Mouse (Mus musculus) CH12.LX (cell line): ENCODE results near the gene Magi2.

Source experiments
- ELF1 ChIP-seq: IDR thresholded peaks from 2 replicates; pipeline ENCODE4 v1.6.1; 2014; ENCODE audit warnings: low read depth, mild to moderate bottlenecking, inconsistent platforms, low read length, improper control_type of control experiment
- MEF2A ChIP-seq: IDR thresholded peaks from 2 replicates; pipeline ENCODE4 v1.6.1; 2014; ENCODE audit warnings: low read depth, mild to moderate bottlenecking, inconsistent platforms, low read length, improper control_type of control experiment, borderline replicate concordance
- POLR2A ChIP-seq: IDR thresholded peaks from 2 replicates; pipeline ENCODE4 v1.6.1; 2011; ENCODE audit warnings: low read depth, mild to moderate bottlenecking, improper control_type of control experiment, low read length

DNA sequence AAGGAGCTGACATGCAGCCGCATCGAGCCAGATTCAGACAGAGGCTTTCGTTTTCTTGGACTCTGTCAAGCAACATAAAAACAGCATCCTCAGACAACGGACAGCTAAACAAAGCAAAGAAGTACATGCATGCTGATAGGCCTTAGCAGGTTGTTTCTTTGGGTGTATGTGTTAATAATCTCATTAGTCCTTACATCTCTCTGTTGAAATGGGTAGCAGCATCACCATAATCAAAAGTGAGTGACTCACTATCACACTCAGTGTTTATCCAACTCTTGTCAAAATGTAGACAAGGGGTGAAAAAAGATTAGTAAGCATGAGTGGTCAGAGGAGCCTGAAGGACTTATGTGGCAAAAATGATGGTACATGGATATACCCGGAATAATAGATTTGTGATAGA, 394.8 kb downstream of the Magi2 start:
- TF ChIP-seq MEF2A (no peak), POLR2A (no peak), ELF1 (no peak)
